Mouse (Mus musculus): ENCODE results near the gene Tnfaip3. TPM values are rescaled to one million over a fixed set of nuclear protein-coding genes. Genes with fewer than 3 reads are reported as not detected.

Gene Tnfaip3
- polyA plus RNA-seq, 1 experiment from 2014 or later = 1.6 TPM

DNA sequence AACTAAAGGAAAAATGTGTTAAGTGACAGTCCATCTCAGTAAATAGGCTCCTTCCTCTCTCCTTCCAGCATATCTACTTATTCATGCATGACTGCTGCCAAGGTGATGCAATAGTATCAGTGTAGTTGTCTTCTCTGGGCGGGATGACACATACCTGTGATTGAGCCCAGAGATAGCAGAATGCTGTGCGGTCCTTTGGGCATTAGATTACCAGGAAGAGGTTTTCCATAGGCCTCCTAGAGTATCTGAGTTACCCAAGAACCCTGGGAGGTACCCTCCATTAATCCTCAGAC is 27.6 kb downstream of the Tnfaip3 start:
- H3K4me3 ChIP-seq (ENCODE audit: low read depth, low read length) = no peak overlapping the region
- ATAC-seq (ENCODE audit: insufficient read depth) = no peak
- DNase-seq = no peak

DNA sequence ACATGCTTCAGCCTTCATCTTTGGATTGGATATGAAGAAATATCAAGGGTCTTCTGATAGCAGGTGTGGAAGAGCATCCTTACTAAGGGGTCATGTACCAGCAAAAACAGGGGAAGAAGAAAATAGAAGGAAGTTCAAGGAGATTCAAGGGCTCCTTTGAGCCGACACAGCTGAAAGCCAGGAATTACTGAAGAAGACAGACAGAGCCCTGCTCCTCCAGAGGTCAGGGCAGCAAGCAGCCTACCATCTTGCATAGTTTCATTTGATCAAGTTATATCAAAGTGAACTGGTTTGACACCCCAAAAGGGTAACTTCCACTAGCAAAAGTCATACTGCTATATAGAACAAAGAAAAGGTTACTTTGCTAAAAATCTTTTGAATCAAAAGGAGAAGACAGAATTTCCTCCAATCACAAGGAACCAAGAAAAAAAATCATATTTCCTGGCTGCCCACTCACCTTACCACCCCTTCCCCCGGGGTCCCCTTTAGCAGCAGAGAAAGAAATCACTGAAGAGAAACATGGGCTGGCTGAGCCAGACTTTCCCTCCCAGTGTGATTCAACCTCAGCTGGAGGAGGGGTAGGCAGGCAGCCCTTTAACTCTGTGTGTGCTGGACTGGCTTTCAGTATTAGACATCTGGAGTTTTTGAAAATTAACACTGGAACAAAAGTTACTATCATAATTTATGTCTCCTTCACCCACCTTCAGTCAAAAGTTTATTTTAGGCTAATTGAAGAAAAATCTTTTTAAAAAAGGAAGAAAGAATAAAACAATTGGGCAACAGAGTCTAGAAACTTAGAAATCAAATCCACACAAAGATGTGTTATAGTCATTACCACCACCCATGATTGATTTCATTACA is 28.2 kb downstream of the Tnfaip3 start:
- TF ChIP-seq CTCF (IDR thresholded peaks at IDR 0.05; ENCODE audit: low read depth) = no peak
- Histone ChIP-seq H3K27ac (ENCODE audit: low read depth) (no peak overlapping the region), H3K4me1 (ENCODE audit: insufficient read depth) (no peaks in the 10 kb centered on the region), H3K4me3 (ENCODE audit: low read depth, low read length) (no peak overlapping the region), H3K9ac (no peak overlapping the region), H3K9me3 (ENCODE audit: low read depth, low read length) (no peaks in the 10 kb centered on the region), H3K36me3 (ENCODE audit: insufficient read depth) (no peaks in the 10 kb centered on the region), H3K27me3 (ENCODE audit: insufficient read depth, low read length) (no peaks in the 10 kb centered on the region), H3K4me2 (no peak overlapping the region)
- DNase-seq (no peak), ATAC-seq (ENCODE audit: insufficient read depth) (no peak)
- WGBS = 16% methylated on average over 2 of the region's 2 CpGs

More for the DNA sequence above, 27.6 kb downstream of the Tnfaip3 start:
- Histone ChIP-seq H3K27ac (ENCODE audit: low read depth) (no peak overlapping the region), H3K36me3 (ENCODE audit: insufficient read depth) (no peaks in the 10 kb centered on the region), H3K9me3 (ENCODE audit: low read depth, low read length) (no peaks in the 10 kb centered on the region), H3K9ac (no peak overlapping the region), H3K4me1 (ENCODE audit: insufficient read depth) (no peaks in the 10 kb centered on the region), H3K27me3 (ENCODE audit: insufficient read depth, low read length) (no peaks in the 10 kb centered on the region), H3K4me2 (no peak overlapping the region)
- 62% methylated on average over 2 of the region's 2 CpGs for WGBS
- TF ChIP-seq CTCF (IDR thresholded peaks at IDR 0.05; ENCODE audit: low read depth) = no peak

- 85% methylated on average over 3 of the region's 3 CpGs for WGBS
- DNase-seq = no peak
- Histone ChIP-seq H3K36me3 (ENCODE audit: insufficient read depth) (no peaks in the 10 kb centered on the region), H3K27ac (ENCODE audit: low read depth) (no peak overlapping the region), H3K4me1 (ENCODE audit: insufficient read depth) (no peaks in the 10 kb centered on the region), H3K9me3 (ENCODE audit: low read depth, low read length) (no peaks in the 10 kb centered on the region), H3K27me3 (ENCODE audit: insufficient read depth, low read length) (no peaks in the 10 kb centered on the region), H3K4me2 (no peak overlapping the region), H3K4me3 (ENCODE audit: low read depth, low read length) (no peak overlapping the region), H3K9ac (no peak overlapping the region)
- no peak for TF ChIP-seq CTCF (IDR thresholded peaks at IDR 0.05; ENCODE audit: low read depth)
- ATAC-seq (ENCODE audit: insufficient read depth) = no peak
Observed at GRCm38 (mm10) chr10:18985516-18985915, 29.9 kb downstream of the Tnfaip3 start.

GRCm38 (mm10) chr10:18983514-18983913 is 31.9 kb downstream of the Tnfaip3 start:
- Histone ChIP-seq H3K9me3 (ENCODE audit: low read depth, low read length) (no peaks in the 10 kb centered on the region), H3K4me3 (ENCODE audit: low read depth, low read length) (no peak overlapping the region), H3K27me3 (ENCODE audit: insufficient read depth, low read length) (no peaks in the 10 kb centered on the region), H3K36me3 (ENCODE audit: insufficient read depth) (no peaks in the 10 kb centered on the region), H3K4me2 (no peak overlapping the region), H3K4me1 (ENCODE audit: insufficient read depth) (no peaks in the 10 kb centered on the region), H3K9ac (no peak overlapping the region), H3K27ac (ENCODE audit: low read depth) (no peak overlapping the region)
- DNase-seq (no peak), ATAC-seq (ENCODE audit: insufficient read depth) (no peak)
- 62% methylated on average over 6 of the region's 6 CpGs for WGBS
- no peak for TF ChIP-seq CTCF (IDR thresholded peaks at IDR 0.05; ENCODE audit: low read depth)

- H3K9ac ChIP-seq = no peak overlapping the region
- H3K27me3 ChIP-seq (ENCODE audit: insufficient read depth, low read length) = no peaks in the 10 kb centered on the region
- no peak overlapping the region for H3K27ac ChIP-seq (ENCODE audit: low read depth)
- ATAC-seq (ENCODE audit: insufficient read depth) (no peak), DNase-seq (no peak)
- no peak overlapping the region for H3K4me3 ChIP-seq (ENCODE audit: low read depth, low read length)
- TF ChIP-seq CTCF (IDR thresholded peaks at IDR 0.05; ENCODE audit: low read depth) = no peak
- no peaks in the 10 kb centered on the region for H3K4me1 ChIP-seq (ENCODE audit: insufficient read depth)
- no peaks in the 10 kb centered on the region for H3K9me3 ChIP-seq (ENCODE audit: low read depth, low read length)
- 79% methylated on average over 3 of the region's 3 CpGs for WGBS
- no peak overlapping the region for H3K4me2 ChIP-seq
- H3K36me3 ChIP-seq (ENCODE audit: insufficient read depth) = no peaks in the 10 kb centered on the region
Observed at GRCm38 (mm10) chr10:18974486-18974885, 41.0 kb downstream of the Tnfaip3 start.

- no peaks in the 10 kb centered on the region for H3K36me3 ChIP-seq (ENCODE audit: insufficient read depth)
- no peak overlapping the region for H3K27ac ChIP-seq (ENCODE audit: low read depth)
- DNase-seq (no peak), ATAC-seq (ENCODE audit: insufficient read depth) (no peak)
- no peak for TF ChIP-seq CTCF (IDR thresholded peaks at IDR 0.05; ENCODE audit: low read depth)
- H3K9ac ChIP-seq = no peak overlapping the region
- no peak overlapping the region for H3K4me2 ChIP-seq
- no peaks in the 10 kb centered on the region for H3K27me3 ChIP-seq (ENCODE audit: insufficient read depth, low read length)
- H3K4me1 ChIP-seq (ENCODE audit: insufficient read depth) = no peaks in the 10 kb centered on the region
- no peaks in the 10 kb centered on the region for H3K9me3 ChIP-seq (ENCODE audit: low read depth, low read length)
- WGBS = 82% methylated on average over 10 of the region's 10 CpGs
- H3K4me3 ChIP-seq (ENCODE audit: low read depth, low read length) = no peak overlapping the region
Observed at GRCm38 (mm10) chr10:18966893-18967292, 48.6 kb downstream of the Tnfaip3 start.

GRCm38 (mm10) chr10:18965601-18966000 is 49.9 kb downstream of the Tnfaip3 start:
- no peaks in the 10 kb centered on the region for H3K36me3 ChIP-seq (ENCODE audit: insufficient read depth)
- TF ChIP-seq CTCF (IDR thresholded peaks at IDR 0.05; ENCODE audit: low read depth) = no peak
- WGBS = 87% methylated on average over 4 of the region's 4 CpGs

More at GRCm38 (mm10) chr10:18965601-18966000, 49.9 kb downstream of the Tnfaip3 start:
- H3K27ac ChIP-seq (ENCODE audit: low read depth) = no peak overlapping the region
- DNase-seq = no peak
- H3K9me3 ChIP-seq (ENCODE audit: low read depth, low read length) = no peaks in the 10 kb centered on the region
- ATAC-seq (ENCODE audit: insufficient read depth) = no peak
- no peak overlapping the region for H3K4me2 ChIP-seq
- no peaks in the 10 kb centered on the region for H3K4me1 ChIP-seq (ENCODE audit: insufficient read depth)
- no peak overlapping the region for H3K4me3 ChIP-seq (ENCODE audit: low read depth, low read length)
- H3K27me3 ChIP-seq (ENCODE audit: insufficient read depth, low read length) = no peaks in the 10 kb centered on the region
- no peak overlapping the region for H3K9ac ChIP-seq

All from lung, embryonic 14.5 days (tissue).